Mouse (Mus musculus): ENCODE measurements around the gene B3gnt6. TPM values are rescaled to one million over a fixed set of nuclear protein-coding genes. Genes with fewer than 3 reads are reported as not detected.
"Not testable (repeated sequence)": the region's sequence is repeated elsewhere in the genome, so short reads cannot be mapped to it uniquely, and the experiment has no call there.

B3gnt6 gene
- total RNA-seq, 2 experiments from 2014 or later: 0.34 to 0.36 TPM

DNA sequence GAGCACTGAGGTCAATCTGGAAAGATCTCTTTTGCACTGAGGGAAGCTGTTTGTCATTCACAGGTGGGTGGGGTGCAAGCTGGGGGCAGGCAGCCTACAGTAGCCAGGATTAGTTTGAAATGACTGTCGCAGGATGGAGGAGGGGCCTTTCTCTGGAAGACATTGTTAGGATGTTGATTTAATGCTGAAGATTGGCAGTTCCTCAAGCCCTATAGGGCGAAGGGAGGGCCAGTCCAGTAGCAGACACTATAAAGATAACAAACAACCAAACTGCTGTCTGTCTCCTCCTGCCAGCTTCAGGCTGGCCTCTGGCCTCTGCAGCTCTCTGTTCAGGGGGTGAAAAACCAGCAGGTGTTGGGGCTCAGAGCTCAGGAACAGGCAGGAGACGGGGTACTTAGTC, 9.5 kb downstream of the B3gnt6 start:
- no peak for TF ChIP-seq CTCF (conservative IDR thresholded peaks at IDR 0.05)
- no peak for DNase-seq (ENCODE audit: low spot score in 2 of 2)
- Histone ChIP-seq H3K27ac (no peak overlapping the region), H3K4me3 (no peak overlapping the region)

DNA sequence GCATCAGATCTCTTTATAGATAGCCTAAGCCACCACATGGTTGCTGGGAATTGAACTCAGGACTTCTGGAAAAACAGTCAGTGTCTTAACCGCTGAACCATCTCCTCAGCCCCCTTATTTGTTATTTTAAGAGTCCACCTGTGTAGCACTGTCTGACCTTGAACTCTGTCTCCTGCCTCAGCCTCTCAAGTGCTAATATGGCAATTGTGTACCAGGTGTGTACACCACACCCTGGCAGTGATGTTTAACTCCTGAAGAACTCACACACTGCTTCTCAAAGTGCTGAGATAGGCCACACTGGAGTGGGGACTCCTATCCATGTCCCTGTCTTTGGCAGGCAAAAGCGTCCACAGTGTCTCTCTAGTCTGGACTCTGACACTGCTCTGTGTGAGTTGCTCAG, 10.6 kb downstream of the B3gnt6 start:
- no peak for DNase-seq (ENCODE audit: low spot score in 2 of 2)
- H3K4me3 ChIP-seq: no peak overlapping the region
- no peak overlapping the region for H3K27ac ChIP-seq
- TF ChIP-seq CTCF (conservative IDR thresholded peaks at IDR 0.05): no peak

DNA sequence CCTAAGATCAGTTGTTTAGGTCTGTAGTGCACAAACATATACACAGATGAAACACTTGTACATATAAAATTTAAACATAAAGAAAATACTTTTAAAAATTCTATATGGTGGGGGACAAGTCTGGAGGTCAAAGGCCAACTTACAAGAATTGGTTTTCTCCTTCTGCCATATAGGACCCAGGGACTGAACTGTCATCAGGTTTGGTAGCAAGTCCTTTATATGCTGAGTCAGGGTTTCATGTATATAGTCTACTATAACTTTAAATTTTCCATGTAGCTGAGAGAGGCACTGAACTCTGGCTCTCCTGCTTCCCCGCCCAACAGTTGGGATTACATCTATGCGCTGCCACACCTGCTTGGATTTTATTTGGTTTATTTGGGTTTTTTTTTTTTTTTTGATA, 11.0 kb downstream of the B3gnt6 start:
- no peak for TF ChIP-seq CTCF (conservative IDR thresholded peaks at IDR 0.05)
- Histone ChIP-seq H3K27ac (no peak overlapping the region), H3K4me3 (no peak overlapping the region)
- no peak for DNase-seq (ENCODE audit: low spot score in 2 of 2)

DNA sequence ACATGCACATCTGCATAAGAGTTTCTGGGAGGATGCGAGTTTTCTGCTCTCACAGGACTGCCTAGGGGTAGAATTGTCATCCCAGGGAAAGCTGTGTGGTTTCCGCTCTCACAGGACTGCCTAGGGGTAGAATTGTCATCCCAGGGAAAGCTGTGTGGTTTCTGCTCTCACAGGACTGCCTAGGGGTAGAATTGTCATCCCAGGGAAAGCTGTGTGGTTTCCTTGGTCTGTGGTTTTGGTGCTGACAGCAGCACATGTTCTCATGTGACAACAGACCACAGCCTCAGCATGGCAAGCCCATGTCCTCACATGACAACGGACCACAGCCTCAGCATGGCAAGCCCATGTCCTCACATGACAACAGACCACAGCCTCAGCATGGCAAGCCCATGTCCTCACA, 11.9 kb downstream of the B3gnt6 start:
- peak overlapping the region; percentile 51 for H3K27ac ChIP-seq

GRCm38 (mm10) chr7:98186637-98187036, 12.6 kb downstream of the B3gnt6 start:
- Histone ChIP-seq H3K27ac (peak overlapping the region; percentile 51), H3K4me3 (no peak overlapping the region)
- DNase-seq (ENCODE audit: low spot score in 2 of 2): no peak
- TF ChIP-seq CTCF (conservative IDR thresholded peaks at IDR 0.05): no peak

More for the DNA sequence above, 11.9 kb downstream of the B3gnt6 start:
- H3K4me3 ChIP-seq; DNase-seq (ENCODE audit: low spot score in 2 of 2): not testable (repeated sequence)

DNA sequence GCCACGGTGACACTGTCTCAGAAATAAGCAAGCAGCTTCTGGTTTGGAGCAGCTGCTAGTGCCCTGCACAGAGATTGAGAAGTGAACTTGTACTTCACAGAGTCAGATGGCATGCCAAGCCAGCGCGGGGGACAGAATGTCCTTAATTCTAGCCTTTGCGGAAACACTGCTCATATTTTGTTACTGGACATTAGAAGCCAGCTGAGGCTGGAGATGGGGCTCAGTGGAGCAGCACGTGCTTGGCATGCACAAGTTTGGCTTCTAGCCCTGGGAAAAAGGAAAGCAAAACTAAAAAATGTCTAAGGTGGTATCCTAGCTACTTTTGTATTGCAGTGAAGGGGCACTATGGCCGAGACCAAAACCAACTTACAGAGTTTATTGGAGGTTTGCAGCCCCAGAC, 14.0 kb downstream of the B3gnt6 start:
- Histone ChIP-seq H3K27ac (peak overlapping the region; percentile 46; the same call in 1 of the 2 replicates), H3K4me3 (no peak overlapping the region)
- no peak for TF ChIP-seq CTCF (conservative IDR thresholded peaks at IDR 0.05)
- no peak for DNase-seq (ENCODE audit: low spot score in 2 of 2)

DNA sequence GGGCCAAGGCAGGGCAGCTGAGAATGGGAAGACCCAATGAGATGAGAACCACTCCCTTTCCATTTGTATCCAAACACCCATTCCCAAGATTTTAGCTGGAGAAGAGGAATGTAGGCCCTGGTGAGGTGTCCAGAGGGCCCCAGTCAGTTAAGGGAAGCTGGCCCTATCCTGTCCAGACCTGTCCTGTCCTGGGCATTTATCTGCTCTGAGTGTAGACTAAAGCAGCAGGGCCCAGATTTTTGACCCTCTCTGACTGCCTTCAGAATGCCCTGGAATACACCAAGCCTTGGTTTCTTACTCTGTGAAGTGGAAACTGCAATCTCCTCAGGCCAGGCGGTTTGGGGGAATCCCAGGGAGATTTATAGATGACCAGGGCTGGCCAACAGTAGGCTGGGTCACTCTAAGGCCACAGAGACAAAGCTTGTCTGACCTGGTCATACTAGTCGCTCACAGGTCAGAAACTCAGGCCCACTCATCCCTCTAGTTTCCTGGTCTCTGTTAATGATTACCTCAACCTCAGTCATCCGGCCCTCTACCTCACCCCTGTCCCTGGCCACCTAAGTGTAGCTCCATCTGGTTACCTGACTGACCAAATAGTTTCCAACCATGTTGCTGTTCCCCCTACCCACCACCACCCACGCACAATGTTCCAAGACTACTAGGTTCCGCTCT, 20.6 kb downstream of the B3gnt6 start:
- H3K27ac ChIP-seq: peak overlapping the region; percentile 93
- H3K4me3 ChIP-seq: peak overlapping the region; percentile 77
- no peak for TF ChIP-seq CTCF (conservative IDR thresholded peaks at IDR 0.05)
- no peak for DNase-seq (ENCODE audit: low spot score in 2 of 2)

GRCm38 (mm10) chr7:98177929-98178559, 21.2 kb downstream of the B3gnt6 start, which contains the start of gene Capn5:
Gene Capn5, minus strand, starts transcription at chr7:98178274.
- peak within 1 kb of the TSS; percentile 93 for H3K27ac ChIP-seq
- peak; percentile 74 for TF ChIP-seq CTCF (conservative IDR thresholded peaks at IDR 0.05)
- DNase-seq (ENCODE audit: low spot score in 2 of 2): peak; percentile 49 to 55

GRCm38 (mm10) chr7:98177566-98177928, 21.7 kb downstream of the B3gnt6 start:
- peak overlapping the region; percentile 77 for H3K4me3 ChIP-seq
- DNase-seq (ENCODE audit: low spot score in 2 of 2): no peak
- peak overlapping the region; percentile 93 for H3K27ac ChIP-seq
- no peak for TF ChIP-seq CTCF (conservative IDR thresholded peaks at IDR 0.05)

More at GRCm38 (mm10) chr7:98177929-98178559, 21.2 kb downstream of the B3gnt6 start, which contains the start of gene Capn5:
- peak within 1 kb of the TSS; percentile 77 for H3K4me3 ChIP-seq

GRCm38 (mm10) chr7:98177071-98177485, 22.2 kb downstream of the B3gnt6 start:
- TF ChIP-seq CTCF (conservative IDR thresholded peaks at IDR 0.05): no peak
- H3K4me3 ChIP-seq: peak overlapping the region; percentile 77
- DNase-seq (ENCODE audit: low spot score in 2 of 2): no peak
- no peak overlapping the region for H3K27ac ChIP-seq

DNA sequence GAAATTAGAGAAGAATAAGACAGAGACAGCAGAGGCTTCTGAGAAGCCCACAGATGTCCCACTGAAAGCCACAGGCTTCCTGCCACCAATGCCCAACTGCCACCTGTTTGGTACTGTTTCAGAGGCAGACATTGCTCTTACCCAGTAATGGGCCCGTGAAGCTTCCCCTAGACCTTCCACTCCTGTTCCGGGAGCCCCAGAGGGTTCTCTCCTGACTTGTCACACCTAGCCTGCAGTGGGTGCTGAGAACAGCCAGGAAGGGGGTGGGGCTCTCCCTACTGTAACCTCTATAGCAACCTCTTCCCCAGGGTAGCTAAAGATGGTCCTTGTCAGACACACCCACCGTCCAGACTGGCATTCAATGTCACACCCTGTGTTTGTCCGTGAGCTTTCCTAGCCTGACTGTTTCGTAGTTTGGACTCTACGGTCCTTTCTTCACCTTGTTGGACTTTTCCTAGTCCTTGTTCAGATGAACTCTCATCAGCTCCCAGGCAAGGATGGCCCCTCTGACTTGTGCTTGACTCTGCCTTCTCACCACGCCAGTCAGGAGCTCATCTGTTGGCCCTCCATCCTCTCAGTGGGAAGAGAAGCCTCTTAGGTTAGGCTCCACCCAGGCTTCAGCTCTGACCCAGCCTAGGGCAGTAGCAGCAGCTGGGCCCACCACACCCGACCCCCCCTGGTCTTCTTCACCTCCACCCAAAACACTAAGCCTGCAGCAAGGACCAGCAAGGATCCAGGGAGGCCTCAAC, 22.8 kb downstream of the B3gnt6 start:
- no peak for DNase-seq (ENCODE audit: low spot score in 2 of 2)
- no peak overlapping the region for H3K27ac ChIP-seq
- H3K4me3 ChIP-seq: peak overlapping the region; percentile 77; the same call in 1 of the 2 replicates
- TF ChIP-seq CTCF (conservative IDR thresholded peaks at IDR 0.05): no peak

DNA sequence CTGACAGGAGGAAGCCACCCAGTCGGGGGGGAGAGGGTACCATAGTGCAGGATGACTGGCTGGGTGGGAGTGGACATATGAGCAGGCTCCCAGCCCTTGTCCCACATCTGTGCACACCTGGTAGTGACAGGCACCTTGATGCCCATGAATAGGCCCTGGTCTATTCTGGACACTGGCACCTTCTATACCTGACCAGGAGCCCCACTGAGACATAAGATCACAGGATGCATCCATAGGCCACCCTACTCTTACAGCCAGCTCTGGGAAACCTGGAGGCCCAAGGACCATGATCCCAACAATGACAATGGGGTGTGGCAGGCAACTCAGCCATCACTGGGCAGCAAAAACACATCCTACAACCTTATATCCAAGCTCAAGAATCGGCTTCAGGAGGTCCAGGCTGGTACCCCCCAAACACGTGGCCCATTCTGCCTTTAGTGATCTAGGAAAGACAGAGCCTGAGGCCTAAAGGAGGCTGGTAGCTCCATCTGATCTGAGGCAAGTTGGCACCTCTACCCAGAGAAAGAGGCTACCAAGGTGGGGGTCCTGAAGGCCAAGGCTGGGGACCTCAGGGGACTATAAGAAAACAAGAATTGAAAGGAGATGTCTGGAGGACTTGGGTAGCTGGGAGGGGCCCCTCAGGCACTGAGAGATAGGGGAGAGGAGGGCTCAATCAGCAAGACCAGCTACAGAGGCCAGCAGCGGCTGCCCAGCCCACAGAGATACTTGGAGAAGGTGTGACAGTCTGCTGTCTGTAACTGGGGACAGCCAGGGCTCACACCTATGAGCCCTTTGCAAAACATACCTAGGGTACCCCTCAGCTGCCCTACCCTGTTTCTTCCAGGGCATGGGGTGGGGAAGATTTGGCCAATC, 24.2 kb downstream of the B3gnt6 start:
- no peak overlapping the region for H3K27ac ChIP-seq
- H3K4me3 ChIP-seq: no peak overlapping the region
- TF ChIP-seq CTCF (conservative IDR thresholded peaks at IDR 0.05): no peak
- DNase-seq (ENCODE audit: low spot score in 2 of 2): no peak

Data from layer of hippocampus, adult 2 months (tissue).